Mouse (Mus musculus) brain, embryonic 14.5 days (tissue): ENCODE measurements around the gene Cep72. TPM values are rescaled to one million over a fixed set of nuclear protein-coding genes. Genes with fewer than 3 reads are reported as not detected.

Experiments used
- DNase-seq: peaks from one replicate; pipeline ENCODE4 v3.0.0-alpha.2; 2011; ENCODE audit warnings: low read depth
- CTCF ChIP-seq: fragments of 200-500 bp; IDR thresholded peaks from 2 replicates; pipeline ENCODE4 v1.5.1; 2012; ENCODE audit warnings: inconsistent platforms, mild to moderate bottlenecking, moderate library complexity, borderline replicate concordance; ENCODE audit not compliant: insufficient read depth, insufficient read length; ENCODE audit errors: extremely low read depth
- POLR2A ChIP-seq: fragments of 200-500 bp; IDR thresholded peaks from 2 replicates; pipeline ENCODE4 v1.6.1; 2012; ENCODE audit warnings: mild to moderate bottlenecking, inconsistent platforms, borderline replicate concordance; ENCODE audit not compliant: poor library complexity, insufficient read depth, insufficient read length, severe bottlenecking; ENCODE audit errors: extremely low read depth
- polyA plus RNA-seq: library from polyadenylated mRNA; depleted of rRNA; stranded (reverse); fragments of >200 nt; gene quantifications from 2 replicates; pipeline ENCODE4 v1.2.3, GENCODE M21; 2012; rRNA removed

Gene Cep72
- polyA plus RNA-seq, 1 experiment = 9.1 TPM

GRCm38 (mm10) chr13:73996456-73996855 lies 65.6 kb downstream of the Cep72 start:
- no peak for TF ChIP-seq POLR2A
- TF ChIP-seq CTCF = no peak
- no peak for DNase-seq

- no peak for DNase-seq
- TF ChIP-seq CTCF = no peak
- no peak for TF ChIP-seq POLR2A
Observed at GRCm38 (mm10) chr13:73991267-73991666, 70.8 kb downstream of the Cep72 start.

GRCm38 (mm10) chr13:73990761-73991160 lies 71.3 kb downstream of the Cep72 start:
- no peak for DNase-seq
- TF ChIP-seq POLR2A (no peak), CTCF (no peak)

GRCm38 (mm10) chr13:73990325-73990724 lies 71.8 kb downstream of the Cep72 start:
- TF ChIP-seq POLR2A = no peak
- TF ChIP-seq CTCF = no peak
- DNase-seq = no peak

Other genes with a start within 250 kb of the Cep72 start
- gene Nkd2, start 214.7 kb downstream of the Cep72 start, polyA plus RNA-seq = 14.6 and 19.3 TPM in 2 replicates
- 9.9 and 11.1 TPM in 2 replicates for gene Trip13, start 124.5 kb downstream of the Cep72 start, polyA plus RNA-seq
- gene Brd9, start 124.5 kb downstream of the Cep72 start, polyA plus RNA-seq = 138 and 145 TPM in 2 replicates
- 0.12 TPM in 1 of 2 replicates, not detected in the other for gene Zdhhc11, start 98.4 kb downstream of the Cep72 start, polyA plus RNA-seq
- gene Tppp, start 52.9 kb downstream of the Cep72 start, polyA plus RNA-seq = 11.2 and 14.1 TPM in 2 replicates
- 0.01 and 0.04 TPM in 2 replicates for gene Slc9a3, start 59.2 kb upstream of the Cep72 start, polyA plus RNA-seq
- gene Exoc3, start 146.4 kb upstream of the Cep72 start, polyA plus RNA-seq = 60.1 and 71.8 TPM in 2 replicates
- gene Ahrr, start 230.0 kb upstream of the Cep72 start, polyA plus RNA-seq = 2.0 and 2.5 TPM in 2 replicates